Comparison of ENCODE assay signal across 8 mouse cellular contexts in the genomic region with DNA sequence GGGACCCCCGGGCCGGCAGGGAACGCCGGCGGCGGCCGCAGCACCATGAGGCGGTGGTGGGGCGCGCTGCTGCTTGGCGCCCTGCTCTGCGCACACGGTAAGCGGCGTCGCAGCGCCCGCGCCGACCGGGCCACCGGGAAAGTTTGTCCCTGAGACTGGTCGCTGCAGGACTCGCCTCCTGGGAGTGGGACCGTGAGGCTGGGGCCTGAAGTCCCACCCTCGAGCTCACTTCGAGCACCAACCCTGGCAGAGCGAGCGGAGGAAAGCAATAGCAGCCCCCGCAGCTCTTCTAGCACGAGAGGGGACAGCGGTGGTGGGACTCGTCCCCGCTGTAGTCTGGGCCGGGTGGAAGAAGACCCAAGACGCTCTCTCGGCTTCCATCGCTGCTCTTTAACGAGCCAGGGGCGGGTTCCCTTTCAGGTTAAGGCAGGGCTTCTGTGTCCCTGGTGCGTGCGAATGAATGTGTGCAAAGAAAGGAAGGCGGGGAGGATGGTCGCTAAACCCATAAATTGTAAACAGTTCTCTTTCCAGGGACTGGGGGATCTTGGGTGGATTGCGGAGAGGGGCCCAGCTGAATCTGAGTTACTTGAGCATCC. TPM values are rescaled to one million over a fixed set of nuclear protein-coding genes. Genes with fewer than 3 reads are reported as not detected.
A peak's percentile ranks its signal among the peaks of the same experiment; 100 is the strongest.
DNase-seq lines count a peak whose midpoint lies in the region; ATAC-seq and TF ChIP-seq lines count a peak whose summit lies in the region.

No protein-coding gene starts in this region.

- H3K4me3 ChIP-seq in heart, embryonic 11.5 days (ENCODE audit: low read depth, low read length): peak overlapping the region; percentile 87
- H3K4me3 ChIP-seq in ES-E14 (ENCODE audit: insufficient read depth in 1 of 2, low read depth in 1 of 2, low read length in 2 of 2, poor library complexity in 1 of 2, severe bottlenecking in 1 of 2) (peak overlapping the region; percentile 84 to 91), macrophage (ENCODE audit: inconsistent target) (peak overlapping the region; percentile 12; the same call in 1 of the 2 replicates)
- H3K4me3 ChIP-seq in embryonic facial prominence, embryonic 12.5 days: peak overlapping the region; percentile 73
- peak overlapping the region; percentile 72 for H3K4me3 ChIP-seq in hindbrain, postnatal 0 days (ENCODE audit: low read length)

- ATAC-seq in heart, embryonic 11.5 days (replicated peaks; ENCODE audit: insufficient number of reproducible peaks, low FRiP score, low TSS enrichment): peak; percentile 58
- peak; percentile 52 for ATAC-seq in embryonic facial prominence, embryonic 12.5 days (ENCODE audit: insufficient number of reproducible peaks, insufficient read depth, low FRiP score, low TSS enrichment)
- peak; percentile 36 for ATAC-seq in hindbrain, postnatal 0 days

- H3K36me3 ChIP-seq in heart, embryonic 11.5 days (ENCODE audit: control insufficient read depth, insufficient read depth, low read length): no peaks in the 10 kb centered on the region
- H3K36me3 ChIP-seq in ES-E14 (ENCODE audit: control insufficient read depth, insufficient read depth, low read length, poor library complexity, severe bottlenecking) (no peaks in the 10 kb centered on the region), macrophage (ENCODE audit: inconsistent target) (no peaks in the 10 kb centered on the region)
- no peaks in the 10 kb centered on the region for H3K36me3 ChIP-seq in embryonic facial prominence, embryonic 12.5 days
- H3K36me3 ChIP-seq in hindbrain, postnatal 0 days (ENCODE audit: insufficient read depth, low read length): no peaks in the 10 kb centered on the region

- no peak for TF ChIP-seq CTCF in hindbrain, postnatal 0 days (IDR thresholded peaks at IDR 0.05; ENCODE audit: low read depth)

- H3K27ac ChIP-seq in heart, embryonic 11.5 days (ENCODE audit: low read depth, low read length): peak overlapping the region; percentile 91
- H3K27ac ChIP-seq in ES-E14 (ENCODE audit: insufficient read depth, low read depth, low read length, poor library complexity, severe bottlenecking) (no peak overlapping the region), macrophage (no peak overlapping the region)
- H3K27ac ChIP-seq in embryonic facial prominence, embryonic 12.5 days: peak overlapping the region; percentile 95
- H3K27ac ChIP-seq in hindbrain, postnatal 0 days: peak overlapping the region; percentile 77

- peaks cover 29% of the 10 kb centered on the region for H3K4me1 ChIP-seq in heart, embryonic 11.5 days (ENCODE audit: control insufficient read depth, insufficient read depth, low read length)
- H3K4me1 ChIP-seq in ES-E14 (ENCODE audit: control insufficient read depth in 2 of 2, insufficient read depth in 2 of 2, low read length in 2 of 2, poor library complexity in 1 of 2): peaks cover 2 to 8% of the 10 kb centered on the region in 2 experiments; a peak in 2 of 4 replicates
- peaks cover 32% of the 10 kb centered on the region for H3K4me1 ChIP-seq in embryonic facial prominence, embryonic 12.5 days
- peaks cover 10% of the 10 kb centered on the region; the same call in 1 of the 2 replicates for H3K4me1 ChIP-seq in hindbrain, postnatal 0 days (ENCODE audit: insufficient read depth, low read length)

- H3K79me2 ChIP-seq in macrophage (ENCODE audit: inconsistent target): no peaks in the 10 kb centered on the region

- no peaks in the 10 kb centered on the region for H3K27me3 ChIP-seq in heart, embryonic 11.5 days (ENCODE audit: control insufficient read depth, insufficient read depth, low read length)
- H3K27me3 ChIP-seq in embryonic facial prominence, embryonic 12.5 days: no peaks in the 10 kb centered on the region
- H3K27me3 ChIP-seq in hindbrain, postnatal 0 days (ENCODE audit: insufficient read depth, low read length): no peaks in the 10 kb centered on the region

- no peak for DNase-seq in heart, adult 11 months
- DNase-seq in ES-E14 (ENCODE audit: low read depth, low spot score): no peak
- DNase-seq in hindbrain, postnatal 0 days (ENCODE audit: low spot score): peak; percentile 39
- DNase-seq in c-Kit-positive CD71-positive TER-119-positive erythroid progenitor cells, embryonic 14.5 days (ENCODE audit: low spot score): no peak
- DNase-seq in urinary bladder, adult 2 months (ENCODE audit: low spot score): no peak

- peak overlapping the region; percentile 86 for H3K9ac ChIP-seq in heart, embryonic 11.5 days (ENCODE audit: low read depth, low read length)
- peak overlapping the region; percentile 70 for H3K9ac ChIP-seq in ES-E14 (ENCODE audit: insufficient read depth, low read depth, low read length, poor library complexity, severe bottlenecking)
- peak overlapping the region; percentile 76 for H3K9ac ChIP-seq in embryonic facial prominence, embryonic 12.5 days
- H3K9ac ChIP-seq in hindbrain, postnatal 0 days (replicated peaks; ENCODE audit: low read length): peak overlapping the region; percentile 76

- H3K9me3 ChIP-seq in heart, embryonic 11.5 days (replicated peaks; ENCODE audit: control insufficient read depth, low read length): no peaks in the 10 kb centered on the region
- no peaks in the 10 kb centered on the region for H3K9me3 ChIP-seq in ES-E14 (ENCODE audit: control insufficient read depth, insufficient read depth, low read depth, low read length)
- 0 out of 2 replicates have a peak, but pooled peaks cover 3% of the 10 kb centered on the region for H3K9me3 ChIP-seq in embryonic facial prominence, embryonic 12.5 days
- no peaks in the 10 kb centered on the region for H3K9me3 ChIP-seq in hindbrain, postnatal 0 days (ENCODE audit: low read length)

- WGBS in heart, embryonic 11.5 days (ENCODE audit: insufficient replicate concordance): under 1% methylated on average over 43 of the region's 45 CpGs
- WGBS in embryonic facial prominence, embryonic 12.5 days: under 1% methylated on average over 45 of the region's 45 CpGs
- 3% methylated on average over 45 of the region's 45 CpGs for WGBS in hindbrain, postnatal 0 days
- under 1% methylated on average over 44 of the region's 45 CpGs for WGBS in macrophage (ENCODE audit: missing documents)

- in situ Hi-C loops in ES-E14 (cut with MboI; ENCODE audit: low sequenced_read_pairs in 2 of 2, unreplicated experiment in 2 of 2): no loop called here

- H3K4me2 ChIP-seq in heart, embryonic 11.5 days: peak overlapping the region; percentile 95
- H3K4me2 ChIP-seq in embryonic facial prominence, embryonic 12.5 days (replicated peaks): peak overlapping the region; percentile 68
- H3K4me2 ChIP-seq in hindbrain, postnatal 0 days (ENCODE audit: low read depth, low read length): peak overlapping the region; percentile 99

TF ChIP-seq in ES-E14, 5 proteins besides CTCF, POLR2A, EP300 and RAD21:
- TF ChIP-seq CHD2 (IDR thresholded peaks at IDR 0.05; ENCODE audit: low read depth, low read length) (no peak), MAFK (IDR thresholded peaks at IDR 0.05; ENCODE audit: insufficient read depth, low read depth, low read length) (no peak), HCFC1 (IDR thresholded peaks at IDR 0.05; ENCODE audit: borderline replicate concordance, insufficient read depth, low read length) (no peak), ZNF384 (IDR thresholded peaks at IDR 0.05; ENCODE audit: low read depth, low read length) (no peak), ZC3H11A (IDR thresholded peaks at IDR 0.05; ENCODE audit: borderline replicate concordance, low read depth, low read length) (no peak)

RNA-seq across cellular contexts. Expression of a gene that starts 0.4 kb away (rescaled TPM):
- 3.8 and 4.0 TPM in 2 replicates for polyA plus RNA-seq in heart, embryonic 11.5 days (2014; fragmentation: Nextera tagmentation; extraction: Ambion mirVana)
- 14.2 and 23.4 TPM in 2 replicates for total RNA-seq in ES-E14 (2012; rRNA removed)
- 7.9 and 8.2 TPM in 2 replicates for polyA plus RNA-seq in embryonic facial prominence, embryonic 12.5 days (2016; fragmentation: Nextera tagmentation; extraction: Ambion mirVana)
- total RNA-seq in hindbrain, postnatal 0 days (2014; rRNA removed): 28.0 and 28.4 TPM in 2 replicates
- polyA plus RNA-seq in hindbrain, postnatal 0 days (2015; fragmentation: Nextera tagmentation; extraction: Ambion mirVana): 4.9 and 6.7 TPM in 2 replicates
- 10 to 100 TPM in 17 of 26 experiments, 1 to 10 TPM in 9; 2.2 to 25.6 (median 10.5) TPM for total RNA-seq in macrophage (2018; cell fraction: chromatin; rRNA removed)
- 10 to 100 TPM in 1 of 26 experiments, 1 to 10 TPM in 25; 4.6 to 10.7 (median 5.8) TPM for total RNA-seq in macrophage (2018; cell fraction: cytosol; rRNA removed)
- total RNA-seq in macrophage (2018; cell fraction: nucleus; rRNA removed): 10 to 100 TPM in 19 of 26 experiments, 1 to 10 TPM in 7; 7.5 to 17.2 (median 11.2) TPM
- 2.8 to 4.7 TPM (median 3.9 TPM) in 3 replicates for polyA plus RNA-seq in macrophage (2018)
- polyA plus RNA-seq in urinary bladder, adult 2 months (2012; rRNA removed): 4.4 and 5.8 TPM in 2 replicates

RNA-seq across cellular contexts. Expression of a gene that starts 13.2 kb away (rescaled TPM):
- polyA plus RNA-seq in heart, embryonic 11.5 days (2014; fragmentation: Nextera tagmentation; extraction: Ambion mirVana): 43.9 and 47.4 TPM in 2 replicates
- total RNA-seq in ES-E14 (2012; rRNA removed): 10.3 and 12.4 TPM in 2 replicates
- 71.3 and 80.1 TPM in 2 replicates for polyA plus RNA-seq in embryonic facial prominence, embryonic 12.5 days (2016; fragmentation: Nextera tagmentation; extraction: Ambion mirVana)
- total RNA-seq in hindbrain, postnatal 0 days (2014; rRNA removed): 152 and 175 TPM in 2 replicates
- 136 and 141 TPM in 2 replicates for polyA plus RNA-seq in hindbrain, postnatal 0 days (2015; fragmentation: Nextera tagmentation; extraction: Ambion mirVana)
- 10 to 100 TPM in 18 of 26 experiments, 1 to 10 TPM in 7, not detected in 1; 1.4 to 23.9 (median 12.6) TPM for total RNA-seq in macrophage (2018; cell fraction: chromatin; rRNA removed)
- total RNA-seq in macrophage (2018; cell fraction: cytosol; rRNA removed): 1 to 10 TPM; 3.8 to 8.2 (median 6.0) TPM
- total RNA-seq in macrophage (2018; cell fraction: nucleus; rRNA removed): 10 to 100 TPM in 7 of 26 experiments, 1 to 10 TPM in 19; 2.0 to 15.3 (median 8.1) TPM
- polyA plus RNA-seq in macrophage (2018): 4.8 to 7.1 TPM (median 5.0 TPM) in 3 replicates
- 21.0 and 25.7 TPM in 2 replicates for polyA plus RNA-seq in urinary bladder, adult 2 months (2012; rRNA removed)

Comparison
In these comparisons a context has a peak if more than half of its experiments do, and no peak if none do; other contexts are left out.
1. H3K27ac ChIP-seq: peak in heart, embryonic 11.5 days (single experiment), embryonic facial prominence, embryonic 12.5 days (single experiment) and hindbrain, postnatal 0 days (single experiment); none in ES-E14 (single experiment) and macrophage (single experiment).
2. H3K4me3 ChIP-seq: peak in every context shown above with its lines; median percentile 88 in ES-E14; 87 in heart, embryonic 11.5 days; 73 in embryonic facial prominence, embryonic 12.5 days; 72 in hindbrain, postnatal 0 days; 12 in macrophage.
3. Peak in every context shown above with its lines, with median percentiles within 50 percentile points of each other: ATAC-seq, H3K4me2 ChIP-seq and H3K9ac ChIP-seq.